Mouse (Mus musculus) C2C12 (cell line): ENCODE measurements around the gene Gabpb2.

ENCODE experiments used
- CEBPB ChIP-seq: IDR thresholded peaks from one replicate; pipeline ENCODE4 v1.6.1; 2011; ENCODE audit warnings: low read depth, mild to moderate bottlenecking, control low read depth, moderate library complexity
- CTCF ChIP-seq: IDR thresholded peaks from one replicate; pipeline ENCODE4 v1.5.1; 2011; ENCODE audit not compliant: control insufficient read depth, insufficient read depth, insufficient read length
- MAX ChIP-seq: IDR thresholded peaks from one replicate; pipeline ENCODE4 v1.6.1; 2011; ENCODE audit warnings: mild to moderate bottlenecking, control low read depth
- MYOG ChIP-seq: IDR thresholded peaks from one replicate; pipeline ENCODE4 v1.6.1; 2011; ENCODE audit not compliant: control insufficient read depth, insufficient read length; ENCODE audit errors: extremely low read depth

GRCm38 (mm10) chr3:95135433-95136052 lies 82.2 kb downstream of the Gabpb2 start:
- no peak for TF ChIP-seq CTCF
- no peak for TF ChIP-seq MYOG
- no peak for TF ChIP-seq MAX
- no peak for TF ChIP-seq CEBPB
